Mouse (Mus musculus): ENCODE measurements around the gene Cmtm8.

DNA sequence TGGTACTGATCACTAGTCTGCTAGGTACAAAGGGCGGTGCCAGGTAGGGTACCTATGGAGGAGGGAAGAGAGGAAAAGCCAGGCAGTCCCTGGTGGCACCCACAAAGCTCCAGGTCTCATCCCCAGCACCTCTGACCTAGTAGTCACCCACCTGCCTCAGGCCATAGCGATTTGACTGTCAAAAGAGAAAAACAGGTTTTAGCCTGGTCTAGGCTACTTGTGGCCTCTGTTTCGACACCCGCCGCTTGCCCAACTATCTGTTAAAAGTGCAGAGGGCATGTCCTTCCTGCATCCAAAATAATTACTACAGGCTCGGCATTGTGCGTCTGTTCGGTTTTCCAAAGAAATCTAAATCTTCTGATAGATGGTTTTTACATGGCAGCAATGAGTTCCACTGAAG, 14.3 kb downstream of the Cmtm8 start:
- TF ChIP-seq CTCF (IDR thresholded peaks at IDR 0.05; ENCODE audit: low read depth, low read length) (no peak), POLR2A (IDR thresholded peaks at IDR 0.05; ENCODE audit: borderline replicate concordance, low read depth, low read length) (no peak)

Measured in bone marrow macrophage, adult 2 months (primary cell).